Mouse (Mus musculus): Measurements from ENCODE around the gene Adgrl4. TPM values are rescaled to one million over a fixed set of nuclear protein-coding genes. Genes with fewer than 3 reads are reported as not detected.

Adgrl4 gene
- 5.0 TPM in 2 replicates for polyA plus RNA-seq (2016; fragmentation: Nextera tagmentation; extraction: Ambion mirVana)

DNA sequence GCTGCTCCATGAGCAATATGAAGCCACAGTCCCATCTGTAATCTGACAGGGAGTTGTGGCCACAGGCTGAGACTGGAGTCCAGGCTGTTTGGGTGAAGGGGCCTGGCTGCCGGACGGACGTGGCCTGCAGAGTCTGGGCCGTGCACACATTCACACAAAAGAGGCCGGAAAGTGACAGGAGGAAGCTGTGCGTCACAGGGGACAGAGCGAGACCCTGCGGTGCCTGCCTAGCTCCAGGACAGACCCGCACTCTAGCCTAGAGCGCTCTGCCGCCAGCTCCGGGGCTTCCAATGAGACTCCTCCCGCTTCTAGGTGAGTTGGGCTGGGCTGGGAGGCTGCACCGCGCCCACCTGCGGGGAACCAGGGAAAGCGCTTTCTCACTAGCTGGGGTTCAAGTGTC, at the start of gene Adgrl4:
Gene Adgrl4 (plus strand): TSS at position 195 of the 400 bp plus-strand sequence.
- Histone ChIP-seq H3K4me3 (peak within 1 kb of the TSS; percentile 46), H3K36me3 (no peaks in the 10 kb centered on the region), H3K4me1 (peaks cover 8% of the 10 kb centered on the region), H3K9me3 (replicated peaks) (no peaks in the 10 kb centered on the region), H3K27me3 (ENCODE audit: low read depth, poor library complexity, severe bottlenecking) (no peaks in the 10 kb centered on the region), H3K27ac (peak within 1 kb of the TSS; percentile 72)
- DNase-seq (ENCODE audit: low spot score): peak; percentile 52
- 6% methylated on average over 17 of the region's 17 CpGs for WGBS

DNA sequence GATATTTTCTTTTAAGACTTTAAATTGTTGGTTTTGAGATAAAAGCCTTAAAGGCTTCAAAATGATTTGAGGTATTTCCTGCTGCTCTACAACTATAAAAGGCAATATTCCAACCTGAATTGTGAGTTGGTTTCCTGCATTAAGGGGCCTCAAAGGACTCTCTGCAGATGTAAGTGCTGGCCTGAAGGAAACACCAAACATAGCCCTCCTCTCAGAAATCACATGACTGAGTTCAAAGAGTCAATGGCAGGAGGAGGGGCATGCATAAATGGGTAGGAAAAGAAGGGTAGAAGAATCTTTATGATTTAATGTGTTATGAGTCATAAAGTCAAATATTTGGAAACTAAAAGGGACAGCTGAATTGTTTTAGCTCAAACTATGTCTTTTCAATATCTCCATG, 46.8 kb upstream of the Adgrl4 start:
- Histone ChIP-seq H3K4me3 (no peak overlapping the region), H3K4me1 (no peaks in the 10 kb centered on the region), H3K9me3 (replicated peaks) (no peaks in the 10 kb centered on the region), H3K36me3 (no peaks in the 10 kb centered on the region), H3K27ac (no peak overlapping the region), H3K27me3 (ENCODE audit: low read depth, poor library complexity, severe bottlenecking) (no peaks in the 10 kb centered on the region)
- DNase-seq (ENCODE audit: low spot score): no peak

GRCm38 (mm10) chr3:151392891-151393290, 44.8 kb upstream of the Adgrl4 start:
- H3K27me3 ChIP-seq (ENCODE audit: low read depth, poor library complexity, severe bottlenecking): no peaks in the 10 kb centered on the region
- WGBS: 87% methylated on average over 4 of the region's 4 CpGs
- no peaks in the 10 kb centered on the region for H3K9me3 ChIP-seq (replicated peaks)
- no peak overlapping the region for H3K27ac ChIP-seq
- no peak for DNase-seq (ENCODE audit: low spot score)
- H3K4me3 ChIP-seq: no peak overlapping the region
- H3K36me3 ChIP-seq: no peaks in the 10 kb centered on the region
- H3K4me1 ChIP-seq: no peaks in the 10 kb centered on the region

DNA sequence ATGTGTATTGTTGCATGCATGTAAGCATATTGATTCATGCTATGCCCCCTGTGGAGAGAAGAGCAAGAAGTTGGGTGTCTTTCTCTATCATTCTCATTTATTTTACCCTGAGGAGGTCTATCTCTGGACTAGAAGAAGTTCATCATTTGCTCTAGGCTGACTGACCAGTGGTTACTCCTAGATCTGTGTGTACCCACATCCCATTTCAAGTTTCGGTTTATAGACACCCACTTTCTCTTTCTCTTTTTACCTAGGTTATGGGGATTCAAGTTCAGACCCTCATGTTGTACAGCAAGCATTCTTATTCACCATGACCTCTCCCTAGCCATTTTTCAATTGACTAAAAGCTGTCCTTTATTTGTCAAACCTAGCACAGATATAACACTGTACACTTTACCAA, 44.4 kb upstream of the Adgrl4 start:
- no peaks in the 10 kb centered on the region for H3K9me3 ChIP-seq (replicated peaks)
- H3K36me3 ChIP-seq: no peaks in the 10 kb centered on the region
- no peak overlapping the region for H3K27ac ChIP-seq
- 96% methylated on average over 1 of the region's 1 CpGs for WGBS
- H3K27me3 ChIP-seq (ENCODE audit: low read depth, poor library complexity, severe bottlenecking): no peaks in the 10 kb centered on the region
- no peak for DNase-seq (ENCODE audit: low spot score)
- H3K4me3 ChIP-seq: no peak overlapping the region
- H3K4me1 ChIP-seq: no peaks in the 10 kb centered on the region

DNA sequence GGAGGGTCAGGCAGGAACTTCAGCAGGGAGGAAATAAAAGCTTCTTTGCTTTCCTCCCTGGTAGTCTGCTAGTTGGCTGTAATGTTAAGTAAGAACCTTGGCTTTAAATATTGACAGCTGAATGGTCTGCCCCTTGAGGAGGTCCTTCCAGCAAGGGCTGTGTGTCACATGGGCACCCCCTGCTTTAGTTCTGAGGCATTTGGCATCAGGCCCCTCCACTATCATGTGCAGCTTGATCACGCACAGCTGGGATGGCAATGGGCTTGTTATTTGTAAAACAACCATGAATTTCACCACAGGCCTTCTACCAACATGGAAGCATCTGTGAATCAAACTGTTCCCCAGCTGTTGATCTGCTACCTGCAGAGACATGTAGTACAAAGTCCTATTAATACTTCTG, 38.4 kb upstream of the Adgrl4 start:
- DNase-seq (ENCODE audit: low spot score): no peak

DNA sequence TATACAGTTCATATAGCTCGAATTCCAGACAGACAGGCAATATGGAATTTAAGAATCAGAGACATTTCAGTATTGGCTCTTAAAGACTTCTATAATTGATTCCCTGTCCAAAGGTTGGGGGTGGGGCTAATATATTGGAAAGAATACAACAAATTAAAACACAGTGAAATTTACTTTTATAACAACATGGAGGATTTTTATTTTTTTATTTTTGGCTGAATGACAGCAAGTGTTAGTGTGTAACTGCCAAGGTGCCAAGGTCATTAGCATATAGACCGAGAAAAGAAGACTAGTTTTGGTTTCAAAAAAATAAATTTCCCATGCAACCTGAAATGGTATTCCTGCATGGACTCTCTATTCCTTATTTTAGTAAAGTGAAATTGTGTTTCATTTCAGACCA, 26.7 kb upstream of the Adgrl4 start:
- no peak overlapping the region for H3K4me3 ChIP-seq
- no peaks in the 10 kb centered on the region for H3K4me1 ChIP-seq
- DNase-seq (ENCODE audit: low spot score): no peak
- WGBS: 84% methylated on average over 2 of the region's 2 CpGs
- no peaks in the 10 kb centered on the region for H3K9me3 ChIP-seq (replicated peaks)
- H3K27me3 ChIP-seq (ENCODE audit: low read depth, poor library complexity, severe bottlenecking): no peaks in the 10 kb centered on the region
- H3K27ac ChIP-seq: no peak overlapping the region
- H3K36me3 ChIP-seq: no peaks in the 10 kb centered on the region

More for the DNA sequence above, 38.4 kb upstream of the Adgrl4 start:
- Histone ChIP-seq H3K27ac (no peak overlapping the region), H3K27me3 (ENCODE audit: low read depth, poor library complexity, severe bottlenecking) (no peaks in the 10 kb centered on the region), H3K9me3 (replicated peaks) (no peaks in the 10 kb centered on the region), H3K4me1 (no peaks in the 10 kb centered on the region), H3K4me3 (no peak overlapping the region), H3K36me3 (no peaks in the 10 kb centered on the region)
- 91% methylated on average over 1 of the region's 1 CpGs for WGBS

DNA sequence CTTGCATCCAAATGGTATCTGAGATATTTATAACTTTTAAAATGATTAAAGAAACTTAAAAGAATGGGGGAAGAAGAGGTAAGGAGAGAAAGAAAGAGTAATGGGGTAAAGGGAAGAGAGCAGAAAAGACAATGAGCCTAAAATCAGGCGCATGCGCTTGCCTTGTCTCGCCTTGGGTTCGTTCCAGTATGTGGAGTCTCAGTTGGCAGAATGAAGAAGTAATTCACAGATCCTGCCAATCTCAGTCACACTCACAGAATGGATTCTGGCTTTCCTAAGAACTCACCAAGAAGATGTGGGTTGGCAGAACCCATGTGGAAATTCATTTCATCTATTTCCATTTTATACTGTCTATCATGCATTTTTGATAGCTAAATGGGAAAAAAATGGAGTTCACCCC, 26.2 kb upstream of the Adgrl4 start:
- DNase-seq (ENCODE audit: low spot score): no peak
- no peaks in the 10 kb centered on the region for H3K9me3 ChIP-seq (replicated peaks)
- H3K4me3 ChIP-seq: no peak overlapping the region
- no peaks in the 10 kb centered on the region for H3K4me1 ChIP-seq
- 92% methylated on average over 4 of the region's 4 CpGs for WGBS
- H3K27me3 ChIP-seq (ENCODE audit: low read depth, poor library complexity, severe bottlenecking): no peaks in the 10 kb centered on the region
- H3K36me3 ChIP-seq: no peaks in the 10 kb centered on the region
- no peak overlapping the region for H3K27ac ChIP-seq

- H3K27ac ChIP-seq: no peak overlapping the region
- H3K9me3 ChIP-seq (replicated peaks): no peaks in the 10 kb centered on the region
- no peaks in the 10 kb centered on the region for H3K27me3 ChIP-seq (ENCODE audit: low read depth, poor library complexity, severe bottlenecking)
- H3K36me3 ChIP-seq: no peaks in the 10 kb centered on the region
- no peak for DNase-seq (ENCODE audit: low spot score)
- H3K4me3 ChIP-seq: no peak overlapping the region
- no peaks in the 10 kb centered on the region for H3K4me1 ChIP-seq
These were observed 20.8 kb upstream of the Adgrl4 start for GRCm38 (mm10) chr3:151416931-151417330.

DNA sequence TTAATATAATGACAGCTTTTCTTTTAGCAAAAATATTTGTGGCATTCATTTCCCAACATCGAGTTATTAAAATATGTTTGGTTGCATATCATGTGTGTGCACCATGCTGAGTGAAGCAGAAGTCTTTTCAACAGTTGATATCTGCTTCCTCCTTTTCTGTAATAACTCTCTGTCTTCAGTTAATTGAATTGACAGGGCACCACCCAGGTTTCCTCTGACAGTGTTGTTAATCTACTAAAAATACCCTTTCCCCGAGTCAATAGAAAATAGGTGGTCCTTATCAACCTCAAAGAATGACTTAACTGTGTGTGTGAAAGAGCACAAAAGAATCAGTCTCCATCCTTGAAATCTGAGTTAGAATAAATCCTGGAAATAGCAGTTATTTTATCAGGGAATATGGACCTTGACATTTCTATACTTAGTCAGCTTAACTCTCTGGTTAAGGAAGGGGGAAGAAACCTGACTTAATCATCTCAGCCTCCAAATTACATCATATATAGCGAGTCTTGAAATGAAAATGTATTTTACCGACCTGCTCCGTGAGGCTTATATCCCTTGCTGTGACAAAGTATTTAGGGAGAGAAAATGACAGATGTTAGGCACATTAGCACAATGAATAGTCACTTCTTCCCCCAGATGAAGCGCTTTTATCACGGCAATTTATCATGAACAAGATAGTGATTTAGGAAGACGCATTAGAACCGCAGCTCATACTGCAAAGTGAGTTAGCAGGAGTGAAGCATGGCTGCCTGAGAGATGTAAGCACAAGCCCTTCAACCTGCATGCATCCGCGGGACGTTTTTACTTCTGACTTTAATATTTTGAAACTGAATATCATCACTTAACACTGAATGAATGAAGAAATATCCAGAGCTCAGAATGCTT, 19.8 kb upstream of the Adgrl4 start:
- Histone ChIP-seq H3K36me3 (no peaks in the 10 kb centered on the region), H3K27ac (no peak overlapping the region), H3K4me3 (no peak overlapping the region), H3K9me3 (replicated peaks) (no peaks in the 10 kb centered on the region), H3K4me1 (no peaks in the 10 kb centered on the region), H3K27me3 (ENCODE audit: low read depth, poor library complexity, severe bottlenecking) (no peaks in the 10 kb centered on the region)
- DNase-seq (ENCODE audit: low spot score): no peak
- WGBS: 85% methylated on average over 12 of the region's 12 CpGs

DNA sequence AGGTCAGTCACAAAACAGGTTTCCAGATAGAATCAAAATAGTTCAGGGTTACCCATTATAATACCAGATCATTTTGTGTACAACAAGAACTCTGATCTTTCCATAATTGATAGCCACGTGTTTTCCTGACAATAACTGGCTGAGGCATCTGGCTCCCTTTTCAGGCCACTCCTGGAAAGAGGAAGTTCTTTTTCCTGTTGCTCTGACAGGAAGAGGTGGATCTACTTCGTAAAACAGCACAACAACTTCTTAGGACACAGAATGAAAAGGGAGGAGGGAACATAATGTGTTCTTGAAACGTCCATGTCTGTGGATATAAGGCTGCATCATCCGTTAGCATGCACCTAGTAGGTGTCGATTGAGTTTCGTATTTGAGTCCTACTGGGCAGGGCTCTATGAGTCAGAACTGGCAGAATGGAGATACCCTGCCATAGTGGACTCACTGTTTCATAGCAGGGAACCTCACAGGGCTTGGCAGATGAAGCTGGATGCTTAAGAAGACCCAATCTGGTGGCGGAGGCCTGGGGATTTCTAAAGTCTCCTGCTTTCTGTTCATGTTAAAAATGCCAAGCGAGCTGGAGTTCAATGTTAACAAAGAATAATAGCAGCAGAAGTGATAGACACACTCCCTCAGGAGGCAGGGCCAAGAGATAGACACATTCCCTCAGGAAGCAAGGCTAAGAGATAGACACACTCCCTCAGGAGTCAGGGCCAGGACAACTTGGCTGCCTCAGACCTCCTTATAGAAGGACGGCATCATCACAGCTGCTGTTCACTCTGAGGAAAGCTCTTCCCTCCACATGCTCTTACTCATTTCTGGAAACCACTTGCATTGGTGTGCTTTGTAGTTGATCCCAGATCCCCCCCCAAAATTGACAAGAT, 13.1 kb upstream of the Adgrl4 start:
- Histone ChIP-seq H3K4me3 (no peak overlapping the region), H3K27ac (no peak overlapping the region), H3K36me3 (no peaks in the 10 kb centered on the region), H3K4me1 (no peaks in the 10 kb centered on the region), H3K27me3 (ENCODE audit: low read depth, poor library complexity, severe bottlenecking) (no peaks in the 10 kb centered on the region), H3K9me3 (replicated peaks) (no peaks in the 10 kb centered on the region)
- DNase-seq (ENCODE audit: low spot score): no peak
- WGBS: 84% methylated on average over 9 of the region's 9 CpGs

- Histone ChIP-seq H3K9me3 (replicated peaks) (no peaks in the 10 kb centered on the region), H3K4me1 (no peaks in the 10 kb centered on the region), H3K4me3 (no peak overlapping the region), H3K27ac (no peak overlapping the region), H3K36me3 (no peaks in the 10 kb centered on the region), H3K27me3 (ENCODE audit: low read depth, poor library complexity, severe bottlenecking) (no peaks in the 10 kb centered on the region)
- no peak for DNase-seq (ENCODE audit: low spot score)
- WGBS: 95% methylated on average over 3 of the region's 3 CpGs
These were observed 7.6 kb upstream of the Adgrl4 start for GRCm38 (mm10) chr3:151430106-151430505.

DNA sequence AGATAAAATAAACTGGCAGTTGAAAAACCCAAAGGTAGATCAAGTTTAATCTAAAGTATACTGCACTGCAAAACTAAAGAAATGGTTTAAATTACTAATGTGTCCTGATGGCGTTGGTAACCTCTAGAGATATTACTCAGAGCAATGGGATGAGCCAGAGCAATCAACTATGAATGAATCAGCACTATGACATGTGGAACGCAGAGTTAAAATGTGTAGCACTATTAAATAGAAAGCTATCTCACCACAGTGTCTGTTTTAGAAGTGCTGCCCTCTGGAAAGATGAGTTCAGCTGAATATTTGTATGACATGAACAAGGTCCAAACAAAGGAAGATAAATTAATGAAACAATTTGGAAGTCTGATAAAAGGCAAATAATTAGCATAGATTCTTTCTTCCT, 6.2 kb upstream of the Adgrl4 start:
- Histone ChIP-seq H3K27me3 (ENCODE audit: low read depth, poor library complexity, severe bottlenecking) (no peaks in the 10 kb centered on the region), H3K27ac (no peak overlapping the region), H3K4me1 (no peaks in the 10 kb centered on the region), H3K9me3 (replicated peaks) (no peaks in the 10 kb centered on the region), H3K36me3 (no peaks in the 10 kb centered on the region), H3K4me3 (no peak overlapping the region)
- DNase-seq (ENCODE audit: low spot score): no peak
- WGBS: 78% methylated on average over 2 of the region's 2 CpGs

DNA sequence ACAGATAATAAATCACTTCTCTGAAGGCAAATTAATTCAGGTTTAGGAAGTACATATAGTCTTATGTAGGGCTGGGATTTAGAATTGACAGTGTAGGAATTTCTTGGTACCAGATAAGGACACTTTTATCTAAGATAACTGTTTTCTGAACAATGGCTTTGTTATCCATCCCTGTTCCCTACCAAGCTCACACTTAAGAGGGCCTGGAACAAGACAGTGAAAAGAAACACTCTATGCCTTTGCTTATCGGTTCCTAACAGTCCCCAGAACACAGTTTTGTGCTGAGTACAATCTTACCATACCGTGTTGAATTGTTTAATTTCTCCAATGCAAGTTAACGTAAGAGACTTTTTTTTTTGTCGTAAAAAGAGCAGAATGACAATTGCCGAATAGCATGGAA, 677 bp downstream of the Adgrl4 start:
- no peak for DNase-seq (ENCODE audit: low spot score)
- no peaks in the 10 kb centered on the region for H3K9me3 ChIP-seq (replicated peaks)
- H3K27ac ChIP-seq: no peak overlapping the region
- 86% methylated on average over 5 of the region's 5 CpGs for WGBS
- H3K4me3 ChIP-seq: peak overlapping the region; percentile 46
- no peaks in the 10 kb centered on the region for H3K27me3 ChIP-seq (ENCODE audit: low read depth, poor library complexity, severe bottlenecking)
- peaks cover 8% of the 10 kb centered on the region for H3K4me1 ChIP-seq
- H3K36me3 ChIP-seq: no peaks in the 10 kb centered on the region
